Mouse (Mus musculus) embryo, embryonic 11 days (tissue): Measurements from ENCODE around the gene Snrnp27.

Experiments used
- DNase-seq: peaks from one replicate; pipeline ENCODE4 v3.0.0-alpha.2; 2015

Snrnp27 gene

DNA sequence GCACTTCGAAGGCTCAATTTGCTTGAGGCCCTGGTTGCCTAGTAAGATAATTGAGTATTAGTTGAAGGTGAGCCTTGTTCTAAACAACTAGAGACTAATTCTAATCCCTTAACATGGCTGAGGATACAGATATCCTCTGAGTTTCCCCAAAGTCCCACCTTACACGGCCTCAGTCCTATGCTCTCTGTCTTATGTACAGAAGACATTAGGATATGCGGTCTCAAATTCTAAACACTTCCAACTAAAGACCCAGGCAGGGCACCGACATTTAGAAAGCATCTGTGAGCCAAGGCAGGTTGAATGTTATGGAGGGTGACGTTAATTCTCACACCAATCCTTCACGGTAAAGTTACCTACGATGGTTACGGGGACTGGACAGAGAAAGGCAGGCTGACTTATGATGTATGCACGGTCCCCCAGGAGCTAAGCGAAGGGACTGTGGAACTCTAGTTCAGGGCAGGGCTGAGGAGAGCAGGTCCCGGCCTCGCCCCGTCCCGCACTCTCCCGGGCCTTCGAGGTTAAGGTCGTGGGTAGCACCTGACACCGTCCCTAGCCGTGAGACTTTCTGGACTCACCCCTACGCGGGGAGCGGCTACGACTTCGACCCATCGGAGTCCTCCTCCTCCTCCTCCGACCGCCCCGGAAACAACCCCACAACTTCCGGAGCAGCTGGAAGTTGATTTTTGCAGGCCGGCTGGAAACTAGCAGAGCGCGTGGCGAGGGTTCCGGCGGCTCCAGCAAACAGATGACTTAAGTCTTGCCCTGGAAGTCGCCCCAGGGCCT is at the start of gene Snrnp27:
Gene Snrnp27, minus strand, starts transcription at position 651 of the 783 bp plus-strand sequence.
- DNase-seq = peak; percentile 92

DNA sequence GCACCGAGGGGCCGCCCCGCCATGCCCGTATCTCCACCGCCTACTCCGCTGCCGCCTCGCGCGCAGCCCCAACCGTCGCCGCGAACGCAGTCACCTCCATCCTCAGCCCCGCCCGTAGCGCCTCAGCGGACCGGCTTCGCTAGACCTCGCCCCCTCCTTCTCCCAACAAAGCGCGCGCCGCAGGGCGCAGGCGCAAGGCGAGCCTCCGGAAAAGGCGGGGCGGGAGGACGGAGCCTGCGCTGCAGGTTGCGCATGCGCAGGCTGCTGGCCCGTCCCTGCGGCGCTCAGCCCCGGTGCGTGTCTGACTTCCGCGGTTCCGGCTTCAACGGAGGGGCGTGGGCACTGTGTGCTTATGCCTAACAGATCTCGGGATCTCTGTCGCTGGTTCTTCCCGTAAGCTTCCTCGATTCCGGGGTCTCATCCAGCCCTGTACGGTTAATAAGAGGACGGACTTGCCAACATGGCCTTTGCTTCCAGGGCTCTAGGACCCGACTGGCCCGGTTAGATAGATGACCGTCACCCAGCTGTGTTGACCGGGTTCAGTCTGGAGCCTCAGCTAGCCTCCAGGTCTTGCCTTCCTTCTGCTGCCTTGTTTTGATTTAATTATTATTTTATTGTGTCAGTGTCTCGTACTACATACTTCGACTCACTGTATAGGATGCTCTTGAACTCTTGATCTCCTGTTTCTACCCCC is 49.0 kb upstream of the Snrnp27 start, which contains the start of gene Gmcl1:
Gene Gmcl1, minus strand, starts transcription at position 201 of the 694 bp plus-strand sequence.
- DNase-seq = peak; percentile 99

GRCm38 (mm10) chr6:86732276-86733173 is 48.2 kb upstream of the Snrnp27 start:
- DNase-seq = peak; percentile 17

DNA sequence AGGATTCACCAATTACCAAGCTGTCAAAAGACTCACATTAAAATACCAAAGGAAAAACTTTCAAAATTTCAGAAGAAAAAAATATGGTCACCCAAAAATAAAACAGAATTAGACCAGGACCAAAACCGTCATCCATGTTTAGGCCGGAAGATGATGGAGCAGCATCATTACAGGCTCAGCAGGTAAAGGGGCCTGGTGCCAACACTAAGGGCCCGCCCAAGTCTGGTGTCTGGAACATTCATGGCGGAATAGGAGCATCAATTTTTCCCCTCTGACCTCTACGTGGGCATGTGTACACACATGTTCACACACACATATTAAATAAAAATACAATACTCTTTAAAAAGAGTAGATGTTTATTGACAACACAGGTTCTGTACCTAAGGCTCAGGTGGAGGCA is 44.4 kb upstream of the Snrnp27 start:
- no peak for DNase-seq

DNA sequence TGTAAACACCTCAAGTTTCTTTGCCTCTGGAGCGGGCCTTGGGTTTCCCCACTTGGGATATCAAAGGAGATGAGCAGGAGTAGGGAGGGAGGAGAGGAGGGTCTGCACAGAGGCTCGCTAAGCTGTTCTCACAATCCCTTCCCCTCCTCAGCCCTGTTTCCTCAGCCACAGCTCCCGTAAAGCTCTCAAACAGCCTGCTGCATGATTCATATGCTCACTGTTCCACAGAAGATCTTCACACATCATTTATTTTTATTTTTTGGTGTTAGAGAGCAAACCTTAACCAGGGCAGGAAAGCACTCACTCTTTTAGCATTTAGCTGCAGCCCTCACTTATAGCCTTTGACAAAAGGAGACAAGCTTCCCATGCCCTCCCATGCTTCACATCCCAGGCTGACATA is 37.7 kb upstream of the Snrnp27 start:
- no peak for DNase-seq

DNA sequence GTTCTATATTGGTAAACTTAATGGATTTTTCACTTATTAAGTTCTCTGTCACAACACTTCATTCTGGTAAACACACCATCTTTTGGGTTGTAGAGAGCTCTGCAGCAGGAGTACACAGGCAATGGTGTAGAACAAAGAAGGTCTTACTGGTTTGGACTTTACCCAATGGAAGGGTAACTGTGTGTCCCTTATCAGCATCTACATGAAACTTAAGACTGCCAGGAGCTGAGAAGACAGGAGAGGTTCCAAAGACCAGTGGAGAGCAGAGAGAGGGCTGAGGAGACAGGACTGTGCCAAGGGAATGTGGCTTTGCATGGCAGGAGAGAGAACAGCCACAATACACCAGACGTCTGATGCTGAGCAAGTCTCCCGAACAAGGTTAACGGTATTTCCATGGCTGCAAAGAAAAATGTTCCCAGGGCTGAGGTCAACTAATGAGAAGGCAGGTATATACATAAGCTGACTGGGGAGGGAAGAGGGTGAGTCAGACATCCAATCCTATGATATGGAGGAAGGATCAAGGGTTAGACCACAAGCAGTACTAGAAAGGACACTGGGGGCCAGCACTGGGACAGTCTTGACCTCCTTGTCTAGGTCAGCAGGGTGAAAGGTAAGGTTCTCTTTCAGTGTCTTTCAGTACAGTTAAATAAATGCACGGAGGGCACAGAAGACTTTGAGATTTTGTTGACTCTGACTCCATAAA is 23.9 kb upstream of the Snrnp27 start:
- no peak for DNase-seq

DNA sequence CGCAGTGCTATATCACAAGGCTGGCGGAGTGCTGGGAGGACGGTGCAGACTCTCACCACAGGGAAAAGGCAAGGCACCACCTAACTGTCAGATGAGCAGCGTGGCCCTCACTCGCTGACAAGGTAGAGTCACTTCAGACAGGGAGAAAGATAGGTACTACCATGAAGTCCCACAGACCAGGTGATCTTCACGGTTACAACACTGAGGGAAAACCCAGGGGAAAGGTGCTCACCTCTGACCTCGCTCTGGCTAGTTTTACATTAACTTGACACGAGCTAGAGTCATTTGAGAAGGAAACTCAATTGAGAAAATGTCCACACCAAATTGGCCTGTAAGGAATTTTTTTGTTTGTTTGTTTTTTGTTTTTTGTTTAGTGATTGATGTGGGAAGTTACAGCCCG is 18.3 kb upstream of the Snrnp27 start:
- DNase-seq = no peak

DNA sequence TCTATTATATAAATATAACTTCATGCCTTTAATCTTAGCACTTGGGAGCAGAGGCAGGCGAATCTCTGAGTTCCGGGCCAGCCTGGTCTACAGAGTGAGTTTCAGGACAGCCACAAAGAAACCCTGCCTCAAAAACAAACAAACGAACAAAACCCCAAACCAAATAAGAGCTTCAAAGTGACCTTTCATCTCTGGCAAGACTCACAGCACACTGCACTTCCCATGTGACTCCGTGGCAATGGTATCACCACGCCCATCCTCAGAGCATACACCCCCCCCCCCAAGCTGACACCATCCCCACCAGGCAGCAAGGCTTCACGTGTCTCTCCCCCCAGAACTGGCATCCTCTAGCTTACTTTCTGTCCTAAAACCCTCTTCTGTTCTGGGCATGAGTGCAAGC is 13.6 kb upstream of the Snrnp27 start:
- no peak for DNase-seq

GRCm38 (mm10) chr6:86696213-86696612 is 11.9 kb upstream of the Snrnp27 start:
- no peak for DNase-seq

DNA sequence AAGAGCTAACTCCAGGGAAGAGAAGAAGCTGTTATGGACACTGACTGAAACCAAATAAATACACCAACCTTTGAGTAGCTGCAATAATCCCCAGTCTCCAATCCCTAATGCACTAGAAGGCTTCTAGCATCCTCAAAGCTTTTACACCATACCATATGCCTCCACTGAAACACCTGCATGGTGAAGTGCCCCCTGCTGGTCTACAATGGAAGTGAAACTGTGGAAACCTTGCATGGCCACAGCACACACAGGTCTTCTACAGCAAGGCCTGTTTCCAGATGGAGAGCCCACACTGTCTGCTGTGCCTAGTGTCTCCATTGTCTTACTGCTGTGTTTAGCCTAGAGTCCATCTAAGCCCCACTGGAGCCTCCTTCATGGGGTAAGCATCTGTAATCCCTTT is 10.1 kb upstream of the Snrnp27 start:
- DNase-seq = peak; percentile 56

GRCm38 (mm10) chr6:86689671-86690070 is 5.3 kb upstream of the Snrnp27 start:
- DNase-seq = no peak

- DNase-seq = no peak
Observed at GRCm38 (mm10) chr6:86686971-86687370, 2.6 kb upstream of the Snrnp27 start.

GRCm38 (mm10) chr6:86684655-86685011 is 311 bp upstream of the Snrnp27 start:
- DNase-seq = no peak

DNA sequence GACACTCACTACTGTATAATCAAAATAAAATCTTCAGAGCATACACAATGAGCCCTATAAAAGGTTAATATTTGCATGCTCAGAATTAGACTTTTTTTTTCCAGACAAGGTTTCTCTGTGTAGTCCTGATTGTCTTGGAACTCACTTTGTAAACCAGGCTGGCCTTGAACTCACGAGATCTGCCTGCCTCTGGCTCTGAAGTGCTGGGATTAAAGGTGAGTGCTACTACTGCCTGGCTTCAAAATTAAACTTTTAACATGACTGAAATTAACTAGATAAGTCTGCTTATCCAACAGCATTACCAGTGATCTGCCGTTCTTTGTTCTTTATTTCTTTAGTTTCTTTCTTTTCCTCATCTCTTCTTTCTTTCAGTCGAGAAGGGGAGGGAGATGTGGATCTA is 3.0 kb downstream of the Snrnp27 start:
- no peak for DNase-seq

DNA sequence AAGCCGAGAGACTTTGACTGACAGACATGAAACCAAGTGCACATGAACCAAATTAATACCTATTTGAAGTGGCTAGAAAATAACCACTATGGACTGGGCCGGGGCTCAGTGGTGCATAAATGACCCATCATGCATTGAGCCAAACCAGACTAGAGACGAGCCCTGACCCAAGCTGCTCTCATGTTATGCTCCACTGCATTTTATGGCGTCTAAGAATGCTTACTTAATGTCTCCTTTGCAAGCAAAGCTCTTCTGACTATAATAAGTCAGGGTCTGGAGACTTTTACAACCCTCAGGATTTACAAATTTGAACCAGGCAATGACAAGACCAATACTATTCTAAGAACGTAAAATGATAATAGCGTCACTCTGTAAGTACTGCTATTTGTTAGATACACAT is 6.0 kb downstream of the Snrnp27 start:
- no peak for DNase-seq

- peak; percentile 85 for DNase-seq
Observed at GRCm38 (mm10) chr6:86670873-86671272, 13.4 kb downstream of the Snrnp27 start.

DNA sequence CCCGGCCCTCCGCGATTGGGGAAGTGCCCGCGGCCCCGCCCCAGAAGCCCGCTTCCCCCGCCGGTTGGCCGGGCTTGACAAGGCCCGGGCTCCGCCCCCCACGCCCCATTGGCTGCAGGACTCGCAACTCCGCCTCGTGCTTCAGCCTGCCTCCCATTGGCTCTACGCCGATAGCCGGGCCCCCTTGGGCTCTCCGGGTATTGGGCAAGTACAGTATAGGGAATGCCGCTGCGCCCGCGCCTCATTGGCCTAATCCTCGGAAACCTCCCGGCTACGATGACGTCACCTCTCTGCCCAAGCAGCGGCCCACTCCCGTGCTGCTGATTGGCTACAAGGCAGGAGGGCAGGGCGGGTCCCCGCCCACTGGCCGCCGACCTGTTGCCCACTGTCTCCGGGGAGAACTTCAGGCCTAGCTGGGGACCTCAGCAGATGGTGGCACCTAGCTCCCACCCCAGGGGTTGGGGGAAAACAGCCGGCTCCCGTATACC is 15.0 kb downstream of the Snrnp27 start:
- peak; percentile 100 for DNase-seq

DNA sequence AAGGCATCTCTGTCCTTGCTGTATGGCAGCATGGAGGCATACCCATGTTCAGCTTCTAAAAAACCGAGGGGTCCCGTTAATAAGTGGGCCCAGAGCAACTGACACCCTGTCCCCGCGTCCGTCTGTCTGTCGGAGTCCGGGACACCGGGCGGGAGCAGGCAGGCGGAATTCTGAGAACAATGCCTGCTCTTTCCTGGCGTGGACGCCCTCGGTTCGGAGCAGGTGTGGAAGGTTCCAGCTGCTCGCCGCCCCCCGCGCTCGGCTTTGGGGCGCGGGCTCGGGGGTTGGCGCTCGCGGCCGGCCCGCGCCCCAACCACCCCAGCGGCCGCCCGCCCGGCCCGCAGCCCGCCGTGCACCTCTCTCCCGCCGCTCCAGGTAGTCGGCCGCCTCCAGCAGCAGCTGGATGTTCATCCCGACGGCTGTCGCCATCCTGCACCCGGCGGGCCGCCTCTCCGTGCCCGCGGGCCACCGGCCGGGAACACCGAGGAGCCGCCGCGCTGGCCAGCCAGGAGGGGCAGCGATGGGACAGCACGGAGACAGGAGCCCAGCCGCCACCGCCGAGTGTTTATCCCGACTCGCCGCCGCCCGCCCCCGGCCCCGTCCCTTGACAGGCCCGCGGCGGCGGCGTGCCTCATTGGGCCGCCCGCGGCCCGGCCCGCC is 15.6 kb downstream of the Snrnp27 start, which contains the start of gene Mxd1:
Gene Mxd1, minus strand, starts transcription at position 582 of the 660 bp plus-strand sequence.
- DNase-seq = no peak

DNA sequence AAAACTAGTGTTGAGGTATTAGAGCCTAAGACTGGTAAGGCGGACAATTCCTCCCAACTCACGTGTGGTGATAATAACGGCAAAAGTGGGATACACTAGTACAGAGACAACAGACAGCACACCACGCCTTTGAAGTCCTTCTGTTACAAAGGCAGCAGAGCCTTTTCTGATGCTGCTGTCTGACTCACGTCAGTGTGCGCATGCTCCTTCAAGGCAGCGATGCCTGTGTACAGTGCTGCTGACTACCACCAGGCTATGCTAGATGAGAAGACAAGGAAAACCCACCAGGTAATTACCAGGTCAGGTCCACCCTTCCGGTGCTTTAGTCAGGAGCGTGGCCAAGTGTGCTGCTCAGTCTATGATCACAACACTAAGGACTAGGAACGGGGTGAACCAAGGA is 17.3 kb downstream of the Snrnp27 start:
- no peak for DNase-seq

- no peak for DNase-seq
Observed at GRCm38 (mm10) chr6:86665560-86666307, 18.6 kb downstream of the Snrnp27 start.

- DNase-seq = no peak
Observed at GRCm38 (mm10) chr6:86665076-86665475, 19.2 kb downstream of the Snrnp27 start.
